ENCODE assay signal across 9 mouse cellular contexts in genomic region chr7:24845713-24846112, GRCm38 (mm10). TPM values are rescaled to one million over a fixed set of nuclear protein-coding genes. Genes with fewer than 3 reads are reported as not detected.
A peak's percentile ranks its signal among the peaks of the same experiment; 100 is the strongest.
DNase-seq lines count a peak whose midpoint lies in the region; ATAC-seq and TF ChIP-seq lines count a peak whose summit lies in the region.
"Had no signal": no experiment of that assay in that cellular context is flagged by ENCODE, and none has a peak within 500 bp of the region (broad histone marks: within the 10 kb centered on the region; RNA-seq: fewer than 3 reads in every experiment).

No protein-coding gene starts in this region.

- 0 out of 2 replicates have a peak overlapping the region, but pooled peaks have one; percentile 23 for H3K27ac ChIP-seq in hindbrain, embryonic 10.5 days
- no peak overlapping the region for H3K27ac ChIP-seq in hindbrain, embryonic 12.5 days
- H3K27ac ChIP-seq in ES-E14 (ENCODE audit: insufficient read depth, low read depth, low read length, poor library complexity, severe bottlenecking): no peak overlapping the region
- H3K27ac ChIP-seq in embryonic facial prominence, embryonic 10.5 days (replicated peaks): no peak overlapping the region

- H3K4me2 ChIP-seq in hindbrain, embryonic 12.5 days (replicated peaks): no peak overlapping the region

- H3K27me3 ChIP-seq in hindbrain, embryonic 10.5 days (ENCODE audit: insufficient read depth, poor library complexity, severe bottlenecking): no peaks in the 10 kb centered on the region
- no peaks in the 10 kb centered on the region for H3K27me3 ChIP-seq in hindbrain, embryonic 12.5 days
- H3K27me3 ChIP-seq in embryonic facial prominence, embryonic 10.5 days (replicated peaks; ENCODE audit: low read depth, poor library complexity, severe bottlenecking): no peaks in the 10 kb centered on the region

- no peak for ATAC-seq in hindbrain, embryonic 12.5 days (ENCODE audit: low FRiP score)
- ATAC-seq in megakaryocyte progenitor cell, adult 5-6 weeks (replicated peaks; ENCODE audit: poor library complexity): peak; percentile 100

- in situ Hi-C loops in ES-E14 (cut with MboI; ENCODE audit: low sequenced_read_pairs in 2 of 2, unreplicated experiment in 2 of 2): loop anchor here in 1 of 2 experiments (10.0 kb wide), 1 partner anchor 119 kb away; no protein-coding TSS in a partner anchor

- no peak overlapping the region for H3K4me3 ChIP-seq in hindbrain, embryonic 10.5 days
- H3K4me3 ChIP-seq in hindbrain, embryonic 12.5 days: no peak overlapping the region
- H3K4me3 ChIP-seq in ES-E14 (ENCODE audit: insufficient read depth in 1 of 2, low read depth in 1 of 2, low read length in 2 of 2, poor library complexity in 1 of 2, severe bottlenecking in 1 of 2): no peak overlapping the region
- no peak overlapping the region for H3K4me3 ChIP-seq in embryonic facial prominence, embryonic 10.5 days

- no peaks in the 10 kb centered on the region for H3K36me3 ChIP-seq in hindbrain, embryonic 10.5 days
- no peaks in the 10 kb centered on the region for H3K36me3 ChIP-seq in hindbrain, embryonic 12.5 days
- H3K36me3 ChIP-seq in ES-E14 (ENCODE audit: control insufficient read depth, insufficient read depth, low read length, poor library complexity, severe bottlenecking): no peaks in the 10 kb centered on the region
- H3K36me3 ChIP-seq in embryonic facial prominence, embryonic 10.5 days (replicated peaks): no peaks in the 10 kb centered on the region

- peak; percentile 44 for DNase-seq in hindbrain, embryonic 10.5 days (ENCODE audit: low spot score)
- DNase-seq in ES-E14 (ENCODE audit: low read depth, low spot score) (peak; percentile 81), adipocyte (ENCODE audit: low spot score) (no peak)
- peak; percentile 50 for DNase-seq in embryonic facial prominence, embryonic 10.5 days (ENCODE audit: low spot score)
- DNase-seq in left cerebral cortex, adult 9 months (ENCODE audit: low spot score in 2 of 2): no peak
- DNase-seq in right cerebral cortex, adult 18-20 months: no peak

- WGBS in hindbrain, embryonic 10.5 days: 1% methylated on average over 6 of the region's 6 CpGs
- 6% methylated on average over 6 of the region's 6 CpGs for WGBS in hindbrain, embryonic 12.5 days
- 6% methylated on average over 6 of the region's 6 CpGs for WGBS in embryonic facial prominence, embryonic 10.5 days

- H3K9me3 ChIP-seq in hindbrain, embryonic 10.5 days: no peaks in the 10 kb centered on the region
- no peaks in the 10 kb centered on the region for H3K9me3 ChIP-seq in hindbrain, embryonic 12.5 days (replicated peaks)
- H3K9me3 ChIP-seq in ES-E14 (ENCODE audit: control insufficient read depth, insufficient read depth, low read depth, low read length): no peaks in the 10 kb centered on the region
- no peaks in the 10 kb centered on the region for H3K9me3 ChIP-seq in embryonic facial prominence, embryonic 10.5 days

- peaks cover 16% of the 10 kb centered on the region for H3K4me1 ChIP-seq in hindbrain, embryonic 10.5 days (replicated peaks)
- H3K4me1 ChIP-seq in hindbrain, embryonic 12.5 days: no peaks in the 10 kb centered on the region
- peaks cover 6% of the 10 kb centered on the region in 2 experiments; a peak in 3 of 4 replicates for H3K4me1 ChIP-seq in ES-E14 (ENCODE audit: control insufficient read depth in 2 of 2, insufficient read depth in 2 of 2, low read length in 2 of 2, poor library complexity in 1 of 2)
- H3K4me1 ChIP-seq in embryonic facial prominence, embryonic 10.5 days: peaks cover 18% of the 10 kb centered on the region

- no peak overlapping the region for H3K9ac ChIP-seq in hindbrain, embryonic 12.5 days
- no peak overlapping the region; the same call in 1 of the 2 replicates for H3K9ac ChIP-seq in ES-E14 (ENCODE audit: insufficient read depth, low read depth, low read length, poor library complexity, severe bottlenecking)

TF ChIP-seq in ES-E14, 5 proteins besides CTCF, POLR2A, EP300 and RAD21:
- TF ChIP-seq ZC3H11A (IDR thresholded peaks at IDR 0.05; ENCODE audit: borderline replicate concordance, low read depth, low read length) (peak; percentile 63), CHD2 (IDR thresholded peaks at IDR 0.05; ENCODE audit: low read depth, low read length) (no peak), MAFK (IDR thresholded peaks at IDR 0.05; ENCODE audit: insufficient read depth, low read depth, low read length) (no peak)

RNA-seq across cellular contexts. Expression of gene Gm9844, which starts 16.3 kb away (rescaled TPM):
- polyA plus RNA-seq in hindbrain, embryonic 10.5 days (2016; fragmentation: Nextera tagmentation; extraction: Ambion mirVana): 15.5 and 24.3 TPM in 2 replicates
- 28.6 and 37.8 TPM in 2 replicates for polyA plus RNA-seq in hindbrain, embryonic 12.5 days (2016; fragmentation: Nextera tagmentation; extraction: Ambion mirVana)
- 4.6 and 6.7 TPM in 2 replicates for total RNA-seq in ES-E14 (2012; rRNA removed)
- 14.4 and 18.5 TPM in 2 replicates for polyA plus RNA-seq in embryonic facial prominence, embryonic 10.5 days (2016; fragmentation: Nextera tagmentation; extraction: Ambion mirVana)
- 1.2 and 1.5 TPM in 2 replicates for total RNA-seq in megakaryocyte progenitor cell, adult 5-6 weeks (2015)
- total RNA-seq in megakaryocyte progenitor cell, adult 5-6 weeks (2017): 6.0 and 6.6 TPM in 2 replicates
- total RNA-seq: left cerebral cortex, postnatal 14 days had no signal

RNA-seq across cellular contexts. Expression of gene Lypd4, which starts 24.0 kb away (rescaled TPM):
- polyA plus RNA-seq in hindbrain, embryonic 10.5 days (2016; fragmentation: Nextera tagmentation; extraction: Ambion mirVana): not detected in 2 replicates
- not detected in 2 replicates for polyA plus RNA-seq in hindbrain, embryonic 12.5 days (2016; fragmentation: Nextera tagmentation; extraction: Ambion mirVana)
- total RNA-seq in ES-E14 (2012; rRNA removed): 0.18 TPM in 1 of 2 replicates, not detected in the other
- not detected in 2 replicates for polyA plus RNA-seq in embryonic facial prominence, embryonic 10.5 days (2016; fragmentation: Nextera tagmentation; extraction: Ambion mirVana)
- total RNA-seq in megakaryocyte progenitor cell, adult 5-6 weeks (2015): not detected in 2 replicates
- total RNA-seq in megakaryocyte progenitor cell, adult 5-6 weeks (2017): not detected in 2 replicates
- total RNA-seq: left cerebral cortex, postnatal 14 days had no signal

RNA-seq across cellular contexts. Expression of gene Dmrtc2, which starts 24.1 kb away (rescaled TPM):
- polyA plus RNA-seq in hindbrain, embryonic 10.5 days (2016; fragmentation: Nextera tagmentation; extraction: Ambion mirVana): not detected in 2 replicates
- 0.27 TPM in 1 of 2 replicates, not detected in the other for polyA plus RNA-seq in hindbrain, embryonic 12.5 days (2016; fragmentation: Nextera tagmentation; extraction: Ambion mirVana)
- 0.53 and 0.54 TPM in 2 replicates for total RNA-seq in ES-E14 (2012; rRNA removed)
- polyA plus RNA-seq in embryonic facial prominence, embryonic 10.5 days (2016; fragmentation: Nextera tagmentation; extraction: Ambion mirVana): not detected in 2 replicates
- not detected in 2 replicates for total RNA-seq in megakaryocyte progenitor cell, adult 5-6 weeks (2015)
- not detected in 2 replicates for total RNA-seq in megakaryocyte progenitor cell, adult 5-6 weeks (2017)
- total RNA-seq: left cerebral cortex, postnatal 14 days had no signal

RNA-seq across cellular contexts. Expression of gene Rps19, which starts 38.5 kb away (rescaled TPM):
- 1,985 and 2,165 TPM in 2 replicates for polyA plus RNA-seq in hindbrain, embryonic 10.5 days (2016; fragmentation: Nextera tagmentation; extraction: Ambion mirVana)
- 1,212 and 1,459 TPM in 2 replicates for polyA plus RNA-seq in hindbrain, embryonic 12.5 days (2016; fragmentation: Nextera tagmentation; extraction: Ambion mirVana)
- 2,686 and 2,786 TPM in 2 replicates for total RNA-seq in ES-E14 (2012; rRNA removed)
- polyA plus RNA-seq in embryonic facial prominence, embryonic 10.5 days (2016; fragmentation: Nextera tagmentation; extraction: Ambion mirVana): 2,181 and 2,235 TPM in 2 replicates
- total RNA-seq in megakaryocyte progenitor cell, adult 5-6 weeks (2015): 2,965 and 3,011 TPM in 2 replicates
- total RNA-seq in megakaryocyte progenitor cell, adult 5-6 weeks (2017): 1,012 and 1,228 TPM in 2 replicates

RNA-seq across cellular contexts. Expression of gene Cd79a, which starts 51.5 kb away (rescaled TPM):
- polyA plus RNA-seq in hindbrain, embryonic 10.5 days (2016; fragmentation: Nextera tagmentation; extraction: Ambion mirVana): 0.13 and 0.29 TPM in 2 replicates
- 0.23 and 0.36 TPM in 2 replicates for polyA plus RNA-seq in hindbrain, embryonic 12.5 days (2016; fragmentation: Nextera tagmentation; extraction: Ambion mirVana)
- total RNA-seq in ES-E14 (2012; rRNA removed): 1.3 and 1.5 TPM in 2 replicates
- polyA plus RNA-seq in embryonic facial prominence, embryonic 10.5 days (2016; fragmentation: Nextera tagmentation; extraction: Ambion mirVana): 0.26 and 0.40 TPM in 2 replicates
- total RNA-seq in megakaryocyte progenitor cell, adult 5-6 weeks (2015): 0.34 and 0.35 TPM in 2 replicates
- 0.08 and 0.78 TPM in 2 replicates for total RNA-seq in megakaryocyte progenitor cell, adult 5-6 weeks (2017)

Comparison
In these comparisons a context has a peak if more than half of its experiments do, and no peak if none do; other contexts are left out.
1. DNase-seq: peak in hindbrain, embryonic 10.5 days (single experiment), ES-E14 (single experiment) and embryonic facial prominence, embryonic 10.5 days (single experiment); none in adipocyte (single experiment), left cerebral cortex, adult 9 months (0 of 2) and right cerebral cortex, adult 18-20 months (single experiment).